Mouse (Mus musculus) heart, postnatal 0 days (tissue): ENCODE results near the gene Slc35e3. TPM values are rescaled to one million over a fixed set of nuclear protein-coding genes. Genes with fewer than 3 reads are reported as not detected.
"Not testable (repeated sequence)": the region's sequence is repeated elsewhere in the genome, so short reads cannot be mapped to it uniquely, and the experiment has no call there.

ENCODE experiments used
- ATAC-seq: fragments of 200-750 bp; cut with Nextera tagmentation; 2 replicates; pipeline ENCODE4 v1.8.0; 2017; ENCODE audit warnings: low read depth, moderate number of reproducible peaks, moderate library complexity; ENCODE audit not compliant: insufficient read depth
- DNase-seq: peaks from one replicate; pipeline ENCODE4 v3.0.0-alpha.2; 2016; ENCODE audit warnings: low spot score
- H3K27ac ChIP-seq: fragments of 300-500 bp; sonication (generic); 2 replicates; pipeline ENCODE4 v1.5.1; 2014; ENCODE audit warnings: low read depth, mild to moderate bottlenecking
- H3K27me3 ChIP-seq: fragments of 300-500 bp; sonication (generic); 2 replicates; pipeline ENCODE4 v1.6.1; 2014; ENCODE audit warnings: low read length, mixed read lengths; ENCODE audit not compliant: control insufficient read depth, insufficient read depth
- H3K36me3 ChIP-seq: fragments of 300-500 bp; sonication (generic); replicated peaks from 2 replicates; pipeline ENCODE4 v1.6.1; 2014; ENCODE audit warnings: low read length, mixed read lengths; ENCODE audit not compliant: control insufficient read depth, insufficient read depth
- H3K4me1 ChIP-seq: fragments of 300-500 bp; sonication (generic); 2 replicates; pipeline ENCODE4 v1.6.1; 2014; ENCODE audit warnings: antibody characterized with exemption; ENCODE audit not compliant: control insufficient read depth, insufficient read depth
- H3K4me2 ChIP-seq: fragments of 300-500 bp; sonication (generic); 2 replicates; pipeline ENCODE4 v1.6.1; 2014; ENCODE audit warnings: low read depth, mild to moderate bottlenecking, low read length, moderate library complexity
- H3K4me3 ChIP-seq: fragments of 300-500 bp; sonication (generic); 2 replicates; pipeline ENCODE4 v1.5.1; 2014; ENCODE audit warnings: low read depth, low read length
- H3K9ac ChIP-seq: fragments of 300-500 bp; sonication (generic); replicated peaks from 2 replicates; pipeline ENCODE4 v1.6.1; 2014; ENCODE audit warnings: low read depth, low read length, mixed read lengths
- H3K9me3 ChIP-seq: fragments of 300-500 bp; sonication (generic); replicated peaks from 2 replicates; pipeline ENCODE4 v1.6.1; 2016; ENCODE audit warnings: low read length; ENCODE audit not compliant: control insufficient read depth
- CTCF ChIP-seq: IDR thresholded peaks from 2 replicates; pipeline ENCODE4 v1.5.1; 2016; ENCODE audit warnings: antibody characterized with exemption, control low read depth, low read depth
- EP300 ChIP-seq: IDR thresholded peaks from 2 replicates; pipeline ENCODE4 v1.6.1; 2016; ENCODE audit warnings: antibody characterized with exemption, low read depth
- WGBS: fragments of 180-500 bp; shearing (Covaris S2); extraction: QIAGEN DNeasy Blood & Tissue Kit; methylation state at CpG from one replicate; pipeline ENCODE4 v1.1.7; 2014; 5-methylcytosine and 5-hydroxymethylcytosine counted together
- polyA plus RNA-seq: library from polyadenylated mRNA; unstranded; fragments of >200 nt; fragmentation: Nextera tagmentation; extraction: Ambion mirVana; gene quantifications from 2 replicates; pipeline ENCODE4 v1.2.1, GENCODE M21; 2015
- total RNA-seq: library from RNA; depleted of rRNA; stranded (reverse); fragments of >200 nt; gene quantifications from 2 replicates; pipeline ENCODE4 v1.2.3, GENCODE M21; 2014; ENCODE audit warnings: low replicate concordance

Slc35e3 gene
- total and polyA plus RNA-seq, 2 experiments from 2014 or later: 4.2 to 6.8 TPM

- H3K36me3 ChIP-seq: peaks cover 91% of the 10 kb centered on the region
- WGBS: 96% methylated on average over 2 of the region's 2 CpGs
- H3K4me2 ChIP-seq: no peak overlapping the region
- H3K9me3 ChIP-seq: no peaks in the 10 kb centered on the region
- no peak overlapping the region for H3K9ac ChIP-seq
- TF ChIP-seq CTCF: no peak
- TF ChIP-seq EP300: no peak
- no peaks in the 10 kb centered on the region for H3K4me1 ChIP-seq
- H3K27ac ChIP-seq: no peak overlapping the region
- no peak overlapping the region for H3K4me3 ChIP-seq
- no peaks in the 10 kb centered on the region for H3K27me3 ChIP-seq
- DNase-seq: no peak
- no peak for ATAC-seq
These were observed 16.2 kb upstream of the Slc35e3 start for GRCm38 (mm10) chr10:117762281-117762830.

DNA sequence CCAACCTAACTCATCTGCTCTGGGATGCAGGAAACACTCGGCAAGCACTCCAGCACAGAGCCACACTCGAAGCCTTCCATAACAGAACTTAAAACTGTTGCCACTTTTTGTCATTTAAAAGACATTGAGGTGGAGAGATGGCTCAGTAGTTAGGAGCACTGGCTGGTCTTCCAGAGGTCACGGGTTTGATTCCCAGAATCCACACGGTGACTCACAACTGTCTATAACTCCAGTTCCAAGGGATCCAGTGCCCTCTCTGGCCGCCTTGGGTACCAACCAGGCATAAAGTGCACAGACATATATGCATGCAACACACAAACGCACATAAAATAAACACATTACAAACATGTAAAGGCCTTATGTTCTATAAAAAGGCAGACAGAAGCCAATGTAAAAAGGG, 15.4 kb upstream of the Slc35e3 start:
- no peak overlapping the region for H3K9ac ChIP-seq
- no peak for TF ChIP-seq CTCF
- no peak for TF ChIP-seq EP300
- no peak for ATAC-seq
- H3K9me3 ChIP-seq: no peaks in the 10 kb centered on the region
- no peak overlapping the region for H3K4me3 ChIP-seq
- 93% methylated on average over 6 of the region's 6 CpGs for WGBS
- no peak overlapping the region for H3K4me2 ChIP-seq
- no peaks in the 10 kb centered on the region for H3K4me1 ChIP-seq
- no peaks in the 10 kb centered on the region for H3K27me3 ChIP-seq
- no peak for DNase-seq
- peaks cover 94% of the 10 kb centered on the region for H3K36me3 ChIP-seq
- H3K27ac ChIP-seq: no peak overlapping the region

GRCm38 (mm10) chr10:117760831-117761335, 14.7 kb upstream of the Slc35e3 start:
- H3K27me3 ChIP-seq: no peaks in the 10 kb centered on the region
- TF ChIP-seq CTCF: no peak
- no peak for TF ChIP-seq EP300
- no peak overlapping the region for H3K27ac ChIP-seq
- ATAC-seq (no peak), DNase-seq (no peak)
- no peaks in the 10 kb centered on the region for H3K9me3 ChIP-seq
- H3K9ac ChIP-seq: no peak overlapping the region
- no peaks in the 10 kb centered on the region for H3K4me1 ChIP-seq
- no peak overlapping the region for H3K4me2 ChIP-seq
- H3K36me3 ChIP-seq: peaks cover 94% of the 10 kb centered on the region
- H3K4me3 ChIP-seq: no peak overlapping the region
- 95% methylated on average over 9 of the region's 9 CpGs for WGBS

DNA sequence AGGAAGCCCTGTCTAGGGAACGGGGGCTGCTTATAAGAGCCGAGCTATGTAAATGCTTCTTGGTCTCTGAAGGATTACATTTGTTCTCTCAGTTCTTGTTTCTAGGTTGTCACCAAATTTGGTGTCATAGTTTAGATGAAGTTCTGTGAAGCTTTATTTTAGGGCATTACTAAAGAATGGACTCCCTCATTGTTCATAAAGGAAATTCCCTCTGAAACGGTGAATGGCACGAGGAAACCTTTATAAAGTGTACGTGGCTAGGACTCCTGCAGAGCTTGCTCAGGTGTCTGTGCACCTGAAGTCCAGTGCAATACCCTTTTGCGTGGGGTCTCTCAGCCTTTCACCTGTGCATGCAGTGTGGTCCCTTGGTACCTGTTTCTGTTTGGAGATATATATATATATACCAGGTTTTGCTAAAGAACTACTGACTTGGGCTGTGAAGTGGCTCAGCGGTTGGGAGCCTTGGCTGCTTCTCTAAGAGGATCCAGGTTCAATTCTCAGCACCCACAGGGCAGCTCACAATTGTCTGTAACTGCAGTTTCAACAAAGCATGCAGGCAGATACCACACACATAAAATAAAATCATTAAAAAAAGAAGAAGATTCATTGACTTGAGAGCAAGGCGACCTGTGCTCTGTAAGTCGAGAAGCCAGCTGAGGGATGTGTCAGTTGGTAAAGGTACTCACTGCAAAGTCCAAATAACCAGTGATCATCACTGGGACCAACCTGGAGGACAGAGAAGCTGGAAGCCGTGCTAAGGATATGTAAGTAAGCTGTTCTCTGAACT, 13.9 kb upstream of the Slc35e3 start:
- TF ChIP-seq CTCF: no peak
- no peak for TF ChIP-seq EP300
- H3K27ac ChIP-seq: no peak overlapping the region
- peaks cover 94% of the 10 kb centered on the region for H3K36me3 ChIP-seq
- no peak overlapping the region for H3K9ac ChIP-seq
- DNase-seq (no peak), ATAC-seq (no peak)
- 91% methylated on average over 10 of the region's 10 CpGs for WGBS
- no peaks in the 10 kb centered on the region for H3K4me1 ChIP-seq
- no peaks in the 10 kb centered on the region for H3K27me3 ChIP-seq
- no peak overlapping the region for H3K4me3 ChIP-seq
- no peaks in the 10 kb centered on the region for H3K9me3 ChIP-seq
- no peak overlapping the region for H3K4me2 ChIP-seq

- no peak overlapping the region for H3K4me3 ChIP-seq
- no peak overlapping the region for H3K9ac ChIP-seq
- H3K9me3 ChIP-seq: no peaks in the 10 kb centered on the region
- no peak for ATAC-seq
- WGBS: 84% methylated on average over 18 of the region's 18 CpGs
- TF ChIP-seq CTCF: no peak
- no peak for TF ChIP-seq EP300
- H3K27ac ChIP-seq: no peak overlapping the region
- H3K4me1 ChIP-seq: no peaks in the 10 kb centered on the region
- no peaks in the 10 kb centered on the region for H3K27me3 ChIP-seq
- H3K4me2 ChIP-seq: no peak overlapping the region
- H3K36me3 ChIP-seq: peaks cover 94% of the 10 kb centered on the region
- DNase-seq: no peak
These were observed 12.9 kb upstream of the Slc35e3 start for GRCm38 (mm10) chr10:117758749-117759727.

DNA sequence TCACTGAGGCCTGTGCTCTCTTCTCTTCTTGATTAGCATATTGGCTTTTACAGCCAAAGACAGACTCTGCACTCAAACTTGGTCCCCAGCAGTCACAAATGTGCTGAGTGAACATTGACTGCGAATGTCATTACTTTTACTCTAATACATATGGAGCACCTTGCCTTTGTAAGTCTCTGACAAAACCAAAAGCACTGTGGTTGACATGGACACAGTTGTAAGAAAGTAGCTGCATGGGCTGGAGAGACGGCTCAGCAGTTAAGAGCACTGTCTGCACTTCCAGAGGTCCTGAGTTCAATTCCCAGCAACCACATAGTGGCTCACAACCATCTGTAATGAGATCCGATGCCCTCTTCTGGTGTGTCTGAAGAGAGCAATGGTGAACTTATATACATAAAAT, 12.2 kb upstream of the Slc35e3 start:
- H3K9me3 ChIP-seq, ATAC-seq, H3K4me2 ChIP-seq, DNase-seq, H3K4me3 ChIP-seq, H3K4me1 ChIP-seq, H3K27me3 ChIP-seq, H3K9ac ChIP-seq, H3K27ac ChIP-seq: not testable (repeated sequence)
- H3K36me3 ChIP-seq: peaks cover 91% of the 10 kb centered on the region
- WGBS: 95% methylated on average over 3 of the region's 3 CpGs
